Mouse (Mus musculus): Measurements from ENCODE around the gene Sfxn3.

Gene Sfxn3

GRCm38 (mm10) chr19:45047935-45048643 is 786 bp downstream of the Sfxn3 start:
- in situ Hi-C loops (cut with MboI), result no loop called here

DNA sequence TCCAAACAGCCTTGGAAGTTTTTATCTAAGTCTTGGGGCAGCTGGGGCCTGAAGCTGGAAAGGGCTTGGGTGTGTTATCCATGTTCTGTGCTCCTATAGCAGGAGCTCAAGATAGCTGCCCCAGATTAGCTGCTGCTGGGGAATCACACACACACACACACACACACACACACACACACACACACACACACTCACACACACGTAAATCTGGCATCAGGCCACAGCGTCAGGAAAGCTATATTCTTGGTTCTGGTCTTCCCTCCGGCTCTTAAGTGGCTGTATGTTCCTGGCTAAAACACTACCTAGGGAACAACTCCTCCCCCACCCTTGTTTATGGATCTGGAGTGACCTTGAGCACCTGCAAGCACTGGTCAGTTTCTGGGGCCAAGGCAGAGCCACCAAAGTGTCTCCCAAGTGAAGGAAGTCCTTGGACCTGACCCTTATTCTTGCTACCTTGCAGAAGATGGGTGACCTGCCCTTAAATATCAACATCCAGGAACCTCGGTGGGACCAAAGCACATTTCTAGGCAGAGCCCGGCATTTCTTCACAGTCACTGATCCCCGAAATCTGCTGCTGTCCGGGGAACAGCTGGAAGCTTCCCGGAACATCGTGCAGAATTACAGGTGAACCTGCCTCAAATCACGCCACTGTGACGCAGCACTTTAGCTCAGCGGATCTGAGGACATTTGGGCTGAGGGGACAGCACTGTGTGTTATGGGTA is 1.5 kb downstream of the Sfxn3 start:
- in situ Hi-C loops (cut with MboI), result no loop called here

GRCm38 (mm10) chr19:45049523-45049922 is 2.2 kb downstream of the Sfxn3 start:
- in situ Hi-C loops (cut with MboI), result no loop called here

GRCm38 (mm10) chr19:45053451-45053850 is 6.1 kb downstream of the Sfxn3 start:
- in situ Hi-C loops (cut with MboI), result no loop called here

DNA sequence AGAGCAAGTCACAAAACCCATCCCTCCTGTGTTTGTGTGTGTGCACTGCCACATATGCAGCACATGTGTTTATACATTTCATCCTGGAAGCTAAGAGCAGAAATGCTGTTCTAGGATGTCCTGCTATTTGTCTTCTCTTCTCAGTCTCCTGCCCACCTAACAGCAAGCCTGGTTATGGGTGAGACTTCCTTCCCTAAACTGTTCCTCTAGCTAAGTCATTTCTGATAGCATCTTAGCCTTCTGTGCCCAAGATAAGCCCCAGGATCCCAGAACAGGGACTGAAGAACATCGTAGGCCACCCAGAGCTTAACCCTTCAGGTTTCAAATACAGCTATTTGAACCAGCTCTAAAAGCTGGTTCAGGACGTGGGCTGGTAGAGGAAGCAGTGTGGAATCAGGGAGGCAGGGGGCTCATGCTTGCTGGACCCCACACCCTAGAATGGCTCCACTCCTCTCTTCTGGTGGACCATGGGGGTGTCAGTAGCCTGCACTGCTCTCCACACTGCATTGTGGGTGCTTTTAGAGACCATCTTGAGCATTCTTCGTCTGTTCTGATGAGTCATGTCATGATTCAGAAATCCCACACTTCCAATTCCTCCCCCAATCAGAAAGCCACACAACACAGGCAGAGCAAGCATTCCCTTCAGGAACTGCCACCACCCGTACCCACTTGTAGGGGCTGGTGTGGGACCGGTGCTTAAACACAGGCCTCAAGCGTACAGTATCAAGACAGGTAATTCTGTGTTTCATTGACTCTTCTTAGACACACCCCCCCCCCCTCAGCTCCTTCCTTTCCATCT is 7.8 kb downstream of the Sfxn3 start:
- in situ Hi-C loops (cut with MboI), result no loop called here

- in situ Hi-C loops (cut with MboI), result no loop called here
Measured at GRCm38 (mm10) chr19:45056364-45056763, 9.1 kb downstream of the Sfxn3 start.

- in situ Hi-C loops (cut with MboI), result no loop called here
Measured at GRCm38 (mm10) chr19:45056908-45057698, 9.8 kb downstream of the Sfxn3 start.

- in situ Hi-C loops (cut with MboI), result no loop called here
Measured at GRCm38 (mm10) chr19:45057724-45058112, 10.4 kb downstream of the Sfxn3 start.

- in situ Hi-C loops (cut with MboI), result no loop called here
Measured at GRCm38 (mm10) chr19:45058113-45058839, 11.0 kb downstream of the Sfxn3 start.

DNA sequence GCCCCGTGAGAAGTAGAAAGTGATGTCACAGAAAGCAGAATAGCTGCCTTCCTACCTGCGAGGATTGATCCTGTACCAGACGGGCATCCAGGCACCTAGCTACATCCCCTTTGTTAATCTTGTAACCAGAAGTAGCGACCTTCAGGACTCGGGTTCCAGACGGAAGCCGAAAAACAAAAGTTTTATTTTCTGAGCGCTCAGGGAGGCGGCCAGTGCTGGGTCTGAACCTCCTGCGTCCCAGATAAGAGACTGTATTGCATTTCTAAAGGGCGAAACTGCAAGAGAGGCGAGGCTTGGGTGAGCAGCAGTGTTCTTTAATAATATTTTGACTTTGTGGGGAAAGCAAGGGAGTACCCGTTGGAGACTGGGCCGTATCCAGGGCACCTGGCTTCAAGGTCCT is 11.5 kb downstream of the Sfxn3 start:
- in situ Hi-C loops (cut with MboI), result no loop called here

DNA sequence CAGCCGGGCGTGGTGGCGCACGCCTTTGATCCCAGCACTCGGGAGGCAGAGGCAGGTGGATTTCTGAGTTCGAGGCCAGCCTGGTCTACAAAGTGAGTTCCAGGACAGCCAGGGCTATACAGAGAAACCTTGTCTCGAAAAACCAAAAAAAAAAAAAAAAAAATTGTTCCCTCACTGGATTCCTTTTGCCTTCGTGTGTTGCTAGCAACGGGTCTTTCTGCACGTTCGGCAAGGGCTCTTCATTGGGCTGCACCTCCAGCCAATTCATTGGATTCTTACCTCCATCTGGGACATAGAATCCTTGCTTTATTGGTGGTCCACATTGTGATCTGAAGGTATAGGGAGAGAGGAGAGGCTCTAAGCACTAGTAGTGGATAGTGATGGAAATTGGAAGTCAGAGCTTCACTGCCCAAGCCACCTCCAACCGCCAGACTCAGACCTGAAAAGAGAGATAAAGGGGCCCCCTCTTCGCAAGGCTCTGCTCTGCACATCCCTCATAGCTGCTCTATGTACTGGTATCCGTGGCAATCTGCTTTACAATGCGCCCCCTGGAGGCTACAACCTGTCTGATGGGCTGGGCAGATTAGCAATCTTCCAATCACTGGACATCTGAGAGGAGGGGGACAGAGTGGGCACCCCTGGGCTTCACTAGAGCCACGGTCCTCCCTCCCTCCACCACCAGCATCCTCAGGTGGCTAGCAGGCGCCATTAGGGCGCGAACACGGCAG is 16.4 kb downstream of the Sfxn3 start:
- in situ Hi-C loops (cut with MboI), result no loop called here

GRCm38 (mm10) chr19:45065226-45065625 is 17.9 kb downstream of the Sfxn3 start:
- in situ Hi-C loops (cut with MboI), result no loop called here

- in situ Hi-C loops (cut with MboI), result no loop called here
Measured at GRCm38 (mm10) chr19:45067170-45067569, 19.9 kb downstream of the Sfxn3 start.

DNA sequence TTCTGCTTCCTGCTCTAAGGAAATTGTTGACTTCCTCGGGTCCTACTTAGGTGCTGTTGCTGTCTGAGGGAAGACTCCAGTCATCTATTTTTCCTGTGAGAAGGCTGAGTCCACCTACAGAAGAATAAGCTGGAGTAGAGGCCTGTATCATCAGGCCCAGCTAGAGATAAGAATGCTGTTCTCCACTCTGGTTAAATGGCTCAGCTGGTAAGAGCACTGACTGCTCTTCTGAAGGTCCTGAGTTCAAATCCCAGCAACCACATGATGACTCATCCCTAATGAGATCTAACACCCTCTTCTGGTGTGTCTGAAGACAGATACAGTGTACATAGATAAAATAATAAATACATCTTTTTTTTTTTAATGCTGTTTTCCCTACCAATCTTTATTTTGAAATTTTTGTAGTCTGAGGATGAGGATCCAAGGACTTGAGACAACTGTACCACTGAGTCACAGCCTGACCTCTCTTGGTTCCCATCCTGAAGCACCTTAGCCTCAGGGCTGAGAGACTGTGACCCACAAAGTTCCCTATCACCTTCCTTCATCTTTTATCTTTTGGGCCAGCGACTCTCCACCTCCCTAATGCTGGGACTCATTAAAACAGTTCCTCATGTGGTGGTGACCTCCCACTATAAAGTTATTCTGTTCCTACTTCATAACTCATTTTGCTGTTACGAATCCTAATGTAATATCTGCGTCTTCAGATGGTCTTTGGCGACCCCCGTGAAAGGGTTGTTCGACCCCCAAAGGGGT is 20.6 kb downstream of the Sfxn3 start:
- in situ Hi-C loops (cut with MboI), result no loop called here

DNA sequence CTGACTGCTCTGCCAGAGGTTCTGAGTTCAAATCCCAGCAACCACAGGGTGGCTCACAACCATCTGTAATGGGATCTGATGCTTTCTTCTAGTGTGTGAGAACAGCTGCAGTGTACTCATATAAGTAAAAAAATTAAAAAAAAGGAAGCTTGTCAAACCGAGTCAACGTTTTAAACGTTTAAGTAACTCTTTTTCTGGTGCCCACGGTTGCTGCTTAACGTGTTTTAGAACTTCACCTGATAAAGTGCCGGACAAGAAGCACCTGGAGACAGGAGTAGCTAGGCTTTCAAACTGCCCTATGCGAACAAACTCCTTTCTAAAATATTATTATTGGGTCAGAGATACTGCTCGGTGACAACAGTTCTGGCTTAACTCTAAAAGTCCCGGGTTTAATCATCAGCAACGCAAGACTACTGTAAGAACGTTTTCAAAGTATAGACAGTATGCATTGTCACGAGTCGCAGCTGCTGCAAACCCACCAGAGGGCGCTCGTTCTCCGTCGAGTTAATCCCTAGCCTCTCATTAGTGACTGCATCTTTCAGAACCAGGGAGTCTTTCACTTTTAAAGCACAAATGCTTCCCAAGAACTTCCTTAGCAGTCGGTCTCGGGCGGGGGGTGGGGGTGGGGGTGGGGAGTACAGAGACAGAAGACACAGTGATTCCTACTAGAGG is 26.7 kb downstream of the Sfxn3 start:
- in situ Hi-C loops (cut with MboI), result no loop called here

DNA sequence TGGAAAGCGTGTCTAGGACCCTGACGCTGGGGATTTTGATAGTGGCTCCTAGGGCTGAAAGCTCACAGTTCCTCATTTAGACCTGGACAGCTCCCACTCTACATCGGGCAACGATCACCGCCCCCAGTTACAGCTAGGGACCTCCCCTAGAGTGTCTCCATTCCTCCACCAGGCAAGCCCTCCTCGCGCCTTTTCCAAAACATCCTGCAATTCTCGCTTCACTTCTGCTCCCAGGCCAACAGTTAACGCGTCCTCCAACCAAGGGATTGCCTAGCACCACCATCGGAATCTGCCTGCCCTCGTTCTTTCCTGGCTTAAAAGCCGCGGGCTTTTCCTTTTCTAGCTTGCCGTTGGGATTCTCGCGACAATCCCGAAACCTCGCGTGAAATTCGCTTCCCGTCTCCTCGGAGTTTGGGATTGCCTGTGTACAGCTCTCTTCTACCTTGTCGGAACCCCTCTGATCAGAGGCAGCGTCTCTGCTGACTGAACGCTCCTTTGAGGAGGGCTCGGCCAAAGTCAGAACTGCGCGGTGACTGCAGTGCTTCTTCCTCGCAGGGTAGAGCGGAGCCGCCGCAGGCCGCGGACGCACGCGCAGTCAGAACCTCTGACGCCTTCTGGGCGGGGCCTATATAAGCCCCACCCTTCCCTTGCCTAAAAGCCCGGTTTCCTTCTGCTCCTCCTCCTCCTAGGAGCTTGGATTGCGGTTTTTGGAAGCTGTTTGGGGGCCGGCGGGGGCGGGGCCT is 27.4 kb downstream of the Sfxn3 start, which contains the start of gene Kazald1:
TSS of gene Kazald1 (plus strand) at position 662 of the 743 bp plus-strand sequence.
- in situ Hi-C loops (cut with MboI), result no loop called here

- in situ Hi-C loops (cut with MboI), result no loop called here
Measured at GRCm38 (mm10) chr19:45075323-45076035, 28.2 kb downstream of the Sfxn3 start.
